Mouse (Mus musculus) midbrain, embryonic 11.5 days (tissue): Measurements from ENCODE around the gene Fuom. TPM values are rescaled to one million over a fixed set of nuclear protein-coding genes. Genes with fewer than 3 reads are reported as not detected.

ENCODE experiments used
- ATAC-seq: fragments of 200-750 bp; cut with Nextera tagmentation; 2 replicates; pipeline ENCODE4 v1.8.0; 2017; ENCODE audit warnings: moderate TSS enrichment, moderate library complexity; ENCODE audit not compliant: low FRiP score
- DNase-seq: peaks from one replicate; pipeline ENCODE4 v3.0.0; 2015; ENCODE audit warnings: low spot score; ENCODE audit errors: missing footprints
- H3K27ac ChIP-seq: fragments of 300-500 bp; sonication (generic); 2 replicates; pipeline ENCODE4 v1.5.1; 2014; ENCODE audit warnings: low read depth, low read length
- H3K27me3 ChIP-seq: fragments of 300-500 bp; sonication (generic); 2 replicates; pipeline ENCODE4 v1.6.1; 2014; ENCODE audit warnings: mild to moderate bottlenecking, low read length, moderate library complexity, mixed read lengths; ENCODE audit not compliant: control insufficient read depth, insufficient read depth
- H3K36me3 ChIP-seq: fragments of 300-500 bp; sonication (generic); 2 replicates; pipeline ENCODE4 v1.6.1; 2014; ENCODE audit warnings: mild to moderate bottlenecking, low read length, moderate library complexity, mixed read lengths; ENCODE audit not compliant: control insufficient read depth, insufficient read depth
- H3K4me1 ChIP-seq: fragments of 300-500 bp; sonication (generic); 2 replicates; pipeline ENCODE4 v1.6.1; 2014; ENCODE audit warnings: low read length; ENCODE audit not compliant: control insufficient read depth, insufficient read depth
- H3K4me2 ChIP-seq: fragments of 300-500 bp; sonication (generic); 2 replicates; pipeline ENCODE4 v1.6.1; 2014; ENCODE audit warnings: mild to moderate bottlenecking, moderate library complexity
- H3K4me3 ChIP-seq: fragments of 300-500 bp; sonication (generic); 2 replicates; pipeline ENCODE4 v1.5.1; 2014; ENCODE audit warnings: low read depth, low read length
- H3K9ac ChIP-seq: fragments of 300-500 bp; sonication (generic); 2 replicates; pipeline ENCODE4 v1.6.1; 2014; ENCODE audit warnings: low read length
- H3K9me3 ChIP-seq: fragments of 300-500 bp; sonication (generic); 2 replicates; pipeline ENCODE4 v1.6.1; 2016; ENCODE audit warnings: low read length; ENCODE audit not compliant: control insufficient read depth
- WGBS: fragments of 180-500 bp; shearing (Covaris S2); extraction: QIAGEN DNeasy Blood & Tissue Kit; methylation state at CpG from one replicate; pipeline ENCODE4 v1.1.7; 2014; 5-methylcytosine and 5-hydroxymethylcytosine counted together
- polyA plus RNA-seq: library from polyadenylated mRNA; unstranded; fragments of >200 nt; fragmentation: Nextera tagmentation; extraction: Ambion mirVana; gene quantifications from 2 replicates; pipeline ENCODE4 v1.2.1, GENCODE M21; 2014

Gene Fuom
- polyA plus RNA-seq, 1 experiment from 2014 or later: 13.5 TPM

DNA sequence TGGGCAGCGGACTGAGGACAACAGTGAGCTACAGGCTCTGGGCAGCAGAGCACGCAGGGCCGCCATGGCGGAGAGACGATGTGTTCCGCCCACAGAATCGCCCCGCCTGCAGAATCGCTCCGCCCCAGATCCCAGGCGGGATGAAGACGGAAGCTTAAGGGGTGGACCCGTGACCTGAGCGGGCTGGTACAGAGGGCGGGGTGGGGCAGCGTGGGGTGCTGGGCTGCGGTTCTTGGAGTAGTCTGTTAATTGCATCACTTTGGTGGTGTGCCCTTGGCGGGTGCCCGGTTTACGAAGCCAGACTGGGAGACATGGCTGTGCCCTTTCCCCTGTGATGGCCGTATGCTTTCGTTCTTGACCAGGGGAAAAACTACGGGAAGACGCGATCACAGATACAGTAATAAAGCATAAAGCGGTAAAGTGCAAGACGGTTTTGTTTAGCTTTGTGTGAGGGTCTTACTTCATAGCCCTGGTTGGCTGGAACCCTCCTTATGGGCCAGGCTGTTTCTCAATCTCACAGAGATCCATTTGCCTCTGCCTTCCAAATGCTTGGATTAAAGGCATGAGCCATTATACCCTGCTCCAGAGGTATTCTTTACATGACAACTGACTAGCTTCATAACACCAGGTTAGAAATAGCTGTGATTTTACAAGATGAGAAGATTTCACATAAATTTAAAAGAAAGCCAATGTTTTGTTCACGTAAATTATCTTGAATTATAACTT is 14.3 kb upstream of the Fuom start, which contains the start of gene Echs1:
Echs1 (minus strand) TSS at position 148 of the 726 bp plus-strand sequence.
- 4% methylated on average over 28 of the region's 28 CpGs for WGBS
- no peak within 1 kb of the TSS for H3K27ac ChIP-seq
- DNase-seq: peak; percentile 96
- peak within 1 kb of the TSS; percentile 80 for H3K9ac ChIP-seq
- ATAC-seq: peak; percentile 96
- no peaks in the 10 kb centered on the region for H3K9me3 ChIP-seq
- no peaks in the 10 kb centered on the region for H3K36me3 ChIP-seq
- peak within 1 kb of the TSS; percentile 71 for H3K4me3 ChIP-seq
- no peaks in the 10 kb centered on the region for H3K27me3 ChIP-seq
- H3K4me1 ChIP-seq: 0 out of 2 replicates have a peak, but pooled peaks cover 4% of the 10 kb centered on the region
- peak within 1 kb of the TSS; percentile 91 for H3K4me2 ChIP-seq

DNA sequence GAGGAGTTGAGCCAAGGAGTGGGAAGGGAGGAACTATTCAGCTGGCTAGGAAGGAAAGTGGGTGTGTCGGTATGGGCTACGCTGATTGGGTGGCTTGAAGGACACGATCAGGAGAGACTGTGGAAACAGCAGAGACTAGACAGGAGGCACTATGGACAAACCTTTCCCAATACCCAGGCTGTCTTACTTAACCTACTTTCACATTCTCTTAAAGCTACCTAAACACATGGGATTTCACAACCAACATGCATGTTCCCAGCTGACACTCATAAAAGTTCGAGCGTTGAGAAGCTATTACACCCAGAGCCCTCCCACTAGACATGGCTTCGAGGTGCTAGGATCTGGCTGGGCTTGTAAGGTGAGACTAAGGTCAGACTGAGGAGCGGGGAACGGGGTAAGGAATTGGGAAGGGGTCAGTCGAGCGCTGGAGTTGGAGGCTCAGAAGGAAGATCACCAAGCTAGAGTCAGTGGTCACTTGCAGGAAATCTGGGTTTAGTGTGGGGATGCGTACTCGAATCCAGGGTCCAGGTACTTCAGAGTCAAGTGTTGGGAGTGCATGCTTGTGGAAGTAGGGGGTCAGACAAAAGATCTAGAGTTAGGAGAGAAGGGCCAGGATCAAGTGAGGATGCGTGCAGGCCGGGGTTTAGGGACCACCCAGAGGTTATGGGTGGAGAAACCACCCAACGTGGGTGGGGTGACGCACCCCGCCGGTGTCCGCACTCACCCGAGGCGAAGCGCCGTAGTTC is 13.5 kb upstream of the Fuom start, which contains the start of gene Paox:
Paox (plus strand) TSS at position 217 of the 746 bp plus-strand sequence.
- Histone ChIP-seq H3K4me2 (peak within 1 kb of the TSS; percentile 91), H3K27ac (no peak within 1 kb of the TSS), H3K27me3 (no peaks in the 10 kb centered on the region), H3K9ac (peak within 1 kb of the TSS; percentile 80), H3K36me3 (peaks cover 5% of the 10 kb centered on the region), H3K9me3 (no peaks in the 10 kb centered on the region), H3K4me1 (0 out of 2 replicates have a peak, but pooled peaks cover 4% of the 10 kb centered on the region), H3K4me3 (peak within 1 kb of the TSS; percentile 71)
- ATAC-seq: peak; percentile 61
- WGBS: 3% methylated on average over 23 of the region's 23 CpGs
- peak; percentile 94 for DNase-seq

DNA sequence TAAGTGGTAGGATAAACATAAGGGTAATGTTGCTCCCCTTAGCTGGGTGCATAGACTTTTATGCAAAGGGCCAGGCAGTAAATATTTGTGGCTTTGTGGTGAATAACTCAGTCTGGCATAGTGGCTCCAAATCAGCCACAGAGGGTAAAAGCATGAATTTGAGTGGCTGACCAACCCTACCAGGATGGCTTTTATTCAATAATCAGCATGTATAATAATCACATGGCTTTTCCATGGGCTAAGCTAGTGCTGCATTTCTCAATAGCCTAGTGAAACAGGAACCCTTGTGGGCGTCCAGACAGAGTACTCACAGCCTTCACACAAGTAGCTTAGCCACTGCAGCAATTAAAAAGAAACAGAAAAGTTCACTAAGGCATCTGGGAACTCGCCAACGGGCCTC is 9.7 kb upstream of the Fuom start:
- no peak for ATAC-seq
- Histone ChIP-seq H3K27me3 (no peaks in the 10 kb centered on the region), H3K4me1 (0 out of 2 replicates have a peak, but pooled peaks cover 4% of the 10 kb centered on the region), H3K9me3 (no peaks in the 10 kb centered on the region), H3K4me2 (no peak overlapping the region), H3K9ac (no peak overlapping the region), H3K36me3 (peaks cover 9% of the 10 kb centered on the region), H3K27ac (no peak overlapping the region), H3K4me3 (no peak overlapping the region)
- DNase-seq: peak; percentile 26
- 77% methylated on average over 3 of the region's 3 CpGs for WGBS

DNA sequence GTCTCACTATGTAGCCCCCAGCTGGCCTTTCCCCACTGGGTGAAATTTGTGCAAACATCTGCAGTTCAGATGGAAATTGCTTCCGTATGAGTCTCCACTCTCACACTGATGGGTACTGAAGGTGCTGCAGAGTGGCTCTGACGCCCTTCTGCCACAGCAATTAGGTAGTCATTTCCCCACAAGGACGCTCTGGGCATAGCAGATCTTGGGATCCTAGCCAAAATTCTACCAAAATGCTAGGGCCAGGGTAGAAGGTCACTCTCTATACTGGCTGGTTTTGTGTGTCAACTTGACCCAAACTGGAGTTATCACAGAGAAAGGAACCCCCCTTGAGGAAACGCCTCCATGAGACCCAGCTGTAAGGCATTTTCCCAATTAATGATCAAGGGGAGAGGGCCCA is 1.8 kb upstream of the Fuom start:
- Histone ChIP-seq H3K4me1 (peaks cover 4% of the 10 kb centered on the region; the same call in 1 of the 2 replicates), H3K9me3 (no peaks in the 10 kb centered on the region), H3K4me3 (no peak overlapping the region), H3K9ac (no peak overlapping the region), H3K27me3 (no peaks in the 10 kb centered on the region), H3K36me3 (peaks cover 2% of the 10 kb centered on the region), H3K4me2 (no peak overlapping the region), H3K27ac (no peak overlapping the region)
- ATAC-seq (no peak), DNase-seq (peak; percentile 49)
- WGBS: 84% methylated on average over 4 of the region's 4 CpGs

DNA sequence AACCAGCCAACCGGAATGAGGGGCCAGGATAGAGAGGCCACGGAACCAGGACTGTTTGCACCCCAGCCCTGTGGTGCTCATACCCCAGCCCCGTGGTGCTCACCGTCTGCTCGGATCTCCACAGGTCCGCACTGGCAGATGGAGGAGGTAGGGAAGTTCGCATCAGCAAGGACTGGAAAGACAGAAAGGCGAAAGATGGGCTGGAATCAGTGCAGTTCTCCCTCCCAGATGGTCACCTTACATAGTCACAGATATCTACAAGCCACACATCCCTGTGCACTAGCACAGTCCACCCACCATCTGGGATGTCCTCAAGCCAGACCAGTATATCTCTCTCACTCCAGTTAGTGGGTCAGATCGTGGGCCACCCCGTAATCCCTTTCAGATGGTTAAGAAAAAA is 743 bp downstream of the Fuom start:
- ATAC-seq (peak; percentile 38), DNase-seq (peak; percentile 78)
- no peaks in the 10 kb centered on the region for H3K9me3 ChIP-seq
- H3K27me3 ChIP-seq: no peaks in the 10 kb centered on the region
- peak overlapping the region; percentile 50; the same call in 1 of the 2 replicates for H3K9ac ChIP-seq
- H3K4me3 ChIP-seq: peak overlapping the region; percentile 26; the same call in 1 of the 2 replicates
- peaks cover 4% of the 10 kb centered on the region; the same call in 1 of the 2 replicates for H3K4me1 ChIP-seq
- H3K4me2 ChIP-seq: peak overlapping the region; percentile 58
- H3K36me3 ChIP-seq: peaks cover 2% of the 10 kb centered on the region
- WGBS: 77% methylated on average over 10 of the region's 10 CpGs
- H3K27ac ChIP-seq: no peak overlapping the region

DNA sequence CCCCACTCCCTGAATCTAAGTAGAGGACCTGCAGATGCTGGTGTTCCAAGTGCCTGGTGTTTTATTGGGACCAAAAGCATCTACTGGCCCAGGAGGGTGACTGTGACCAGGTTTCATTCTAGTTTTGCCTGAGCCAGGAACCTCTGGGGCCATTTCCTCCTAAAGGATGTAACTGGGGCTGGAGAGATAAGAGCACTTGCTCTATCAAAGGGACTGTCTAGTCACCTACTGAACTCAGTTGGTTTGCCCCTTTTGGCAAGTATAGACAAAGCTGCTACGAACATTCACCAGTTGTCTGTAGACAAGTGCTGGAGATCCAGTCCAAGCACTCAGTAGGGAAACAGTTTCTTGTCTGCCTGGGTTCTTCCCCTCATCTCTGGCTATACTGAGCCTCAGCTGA is 3.8 kb downstream of the Fuom start:
- no peak overlapping the region for H3K4me2 ChIP-seq
- 89% methylated on average over 1 of the region's 1 CpGs for WGBS
- no peaks in the 10 kb centered on the region for H3K36me3 ChIP-seq
- H3K27ac ChIP-seq: no peak overlapping the region
- DNase-seq (peak; percentile 26), ATAC-seq (no peak)
- H3K4me1 ChIP-seq: peaks cover 4% of the 10 kb centered on the region; the same call in 1 of the 2 replicates
- no peak overlapping the region for H3K4me3 ChIP-seq
- H3K9ac ChIP-seq: no peak overlapping the region
- H3K27me3 ChIP-seq: no peaks in the 10 kb centered on the region
- H3K9me3 ChIP-seq: no peaks in the 10 kb centered on the region

DNA sequence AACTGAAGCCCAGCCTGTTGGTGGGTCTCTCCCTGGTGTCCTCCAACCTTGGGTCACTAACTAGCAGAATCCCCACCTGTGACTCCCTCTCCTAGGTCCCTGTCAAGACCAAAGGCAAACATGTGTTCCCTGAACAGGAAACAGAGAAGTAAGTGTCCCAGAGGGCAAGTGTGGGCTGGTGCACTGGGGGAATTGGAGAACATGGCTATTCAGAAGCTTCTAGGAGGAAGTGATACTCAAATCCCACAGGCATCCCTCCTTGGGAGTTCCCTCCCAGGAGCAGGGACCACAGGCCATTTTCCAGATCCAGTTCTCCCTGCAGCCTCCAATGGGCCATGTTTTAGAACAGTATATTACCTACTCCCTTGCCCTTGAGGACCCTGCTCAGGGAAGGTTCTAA is 6.2 kb downstream of the Fuom start:
- Histone ChIP-seq H3K9me3 (no peaks in the 10 kb centered on the region), H3K4me3 (no peak overlapping the region), H3K27me3 (no peaks in the 10 kb centered on the region), H3K4me2 (no peak overlapping the region), H3K27ac (no peak overlapping the region), H3K9ac (no peak overlapping the region), H3K4me1 (no peaks in the 10 kb centered on the region), H3K36me3 (no peaks in the 10 kb centered on the region)
- ATAC-seq (no peak), DNase-seq (no peak)

DNA sequence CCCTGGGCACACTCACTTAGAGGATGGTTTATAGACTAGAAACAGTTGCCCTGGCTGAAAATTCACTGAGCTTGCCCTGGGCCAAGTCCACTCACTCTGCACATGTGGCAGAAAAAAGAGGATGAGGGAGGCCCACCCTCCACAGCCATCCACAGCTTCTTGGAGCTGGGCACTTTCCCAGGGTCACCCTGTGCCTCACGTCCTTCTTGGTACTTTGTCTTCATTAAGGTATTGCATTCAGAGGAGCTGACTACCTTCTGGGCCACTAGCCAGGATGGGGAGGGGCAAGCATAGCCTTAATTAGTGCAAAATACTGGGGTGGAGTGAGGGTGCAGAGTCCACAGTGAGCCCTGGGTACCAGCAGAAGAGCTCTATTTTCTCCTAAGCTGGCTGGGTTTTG is 6.7 kb downstream of the Fuom start:
- H3K4me3 ChIP-seq: no peak overlapping the region
- no peaks in the 10 kb centered on the region for H3K9me3 ChIP-seq
- H3K27me3 ChIP-seq: no peaks in the 10 kb centered on the region
- no peaks in the 10 kb centered on the region for H3K36me3 ChIP-seq
- H3K27ac ChIP-seq: no peak overlapping the region
- WGBS: 71% methylated on average over 1 of the region's 1 CpGs
- H3K4me2 ChIP-seq: no peak overlapping the region
- no peaks in the 10 kb centered on the region for H3K4me1 ChIP-seq
- peak; percentile 59 for DNase-seq
- no peak for ATAC-seq
- no peak overlapping the region for H3K9ac ChIP-seq

DNA sequence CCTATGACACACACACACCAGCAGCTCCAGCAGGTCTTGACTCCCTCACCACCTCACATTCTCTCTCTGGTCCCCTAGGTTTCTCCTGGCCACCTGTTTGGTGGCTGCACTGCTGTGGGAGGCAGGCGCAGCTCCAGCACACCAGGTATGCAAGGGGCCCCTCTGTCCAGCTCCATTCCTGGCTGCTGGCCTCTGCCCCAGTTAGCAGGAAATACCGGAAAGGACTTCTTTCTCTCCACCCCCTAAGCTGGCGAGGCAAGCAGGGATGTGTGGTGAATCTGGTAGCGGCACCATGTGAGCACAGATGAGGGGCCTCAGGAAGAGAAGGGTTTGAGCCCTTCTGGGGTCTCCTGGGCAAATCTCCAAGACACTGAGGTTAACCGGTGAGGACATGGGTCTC is 7.3 kb downstream of the Fuom start:
- Histone ChIP-seq H3K4me1 (no peaks in the 10 kb centered on the region), H3K4me2 (no peak overlapping the region), H3K27ac (no peak overlapping the region), H3K9ac (no peak overlapping the region), H3K36me3 (no peaks in the 10 kb centered on the region), H3K9me3 (no peaks in the 10 kb centered on the region), H3K27me3 (no peaks in the 10 kb centered on the region), H3K4me3 (no peak overlapping the region)
- 76% methylated on average over 5 of the region's 5 CpGs for WGBS
- ATAC-seq: no peak
- DNase-seq: peak; percentile 65
